Mouse (Mus musculus) forebrain, embryonic 13.5 days (tissue): Measurements from ENCODE around the gene Ndufv1. TPM values are rescaled to one million over a fixed set of nuclear protein-coding genes. Genes with fewer than 3 reads are reported as not detected.
"Not testable (repeated sequence)": the region's sequence is repeated elsewhere in the genome, so short reads cannot be mapped to it uniquely, and the experiment has no call there.

Experiments
- ATAC-seq: fragments of 200-750 bp; cut with Nextera tagmentation; 2 replicates; pipeline ENCODE4 v1.8.0; 2017
- H3K27ac ChIP-seq: fragments of 300-500 bp; sonication (generic); 2 replicates; pipeline ENCODE4 v1.5.1; 2015; ENCODE audit warnings: inconsistent platforms, mild to moderate bottlenecking, moderate library complexity
- H3K27me3 ChIP-seq: fragments of 300-500 bp; sonication (generic); 2 replicates; pipeline ENCODE4 v1.6.1; 2015; ENCODE audit warnings: mild to moderate bottlenecking, inconsistent platforms
- H3K36me3 ChIP-seq: fragments of 300-500 bp; sonication (generic); 2 replicates; pipeline ENCODE4 v1.6.1; 2015; ENCODE audit warnings: mild to moderate bottlenecking, inconsistent platforms; ENCODE audit not compliant: poor library complexity, severe bottlenecking
- H3K4me1 ChIP-seq: fragments of 300-500 bp; sonication (generic); 2 replicates; pipeline ENCODE4 v1.6.1; 2015; ENCODE audit warnings: inconsistent platforms
- H3K4me2 ChIP-seq: fragments of 300-500 bp; sonication (generic); 2 replicates; pipeline ENCODE4 v1.6.1; 2015; ENCODE audit warnings: inconsistent platforms, mild to moderate bottlenecking, moderate library complexity
- H3K4me3 ChIP-seq: fragments of 300-500 bp; sonication (generic); 2 replicates; pipeline ENCODE4 v1.5.1; 2015; ENCODE audit warnings: mild to moderate bottlenecking, inconsistent platforms
- H3K9ac ChIP-seq: fragments of 300-500 bp; sonication (generic); 2 replicates; pipeline ENCODE4 v1.6.1; 2015; ENCODE audit warnings: mild to moderate bottlenecking, inconsistent platforms
- H3K9me3 ChIP-seq: fragments of 300-500 bp; sonication (generic); replicated peaks from 2 replicates; pipeline ENCODE4 v1.6.1; 2016; ENCODE audit warnings: inconsistent platforms
- WGBS: fragments of 180-500 bp; shearing (Covaris S2); methylation state at CpG from one replicate; pipeline ENCODE4 v1.1.7; 2015; 5-methylcytosine and 5-hydroxymethylcytosine counted together
- polyA plus RNA-seq: library from polyadenylated mRNA; unstranded; fragments of >200 nt; fragmentation: Nextera tagmentation; extraction: Ambion mirVana; gene quantifications from 2 replicates; pipeline ENCODE4 v1.2.1, GENCODE M21; 2015

The Ndufv1 gene
- polyA plus RNA-seq = 202 and 216 TPM in 2 replicates

GRCm38 (mm10) chr19:4012432-4013022, at the start of gene Ndufv1:
TSS of gene Ndufv1 (minus strand) at chr19:4012806.
- Histone ChIP-seq H3K9ac (peak within 1 kb of the TSS; percentile 80), H3K36me3 (peaks cover 30% of the 10 kb centered on the region), H3K4me3 (peak within 1 kb of the TSS; percentile 80), H3K9me3 (no peaks in the 10 kb centered on the region), H3K4me2 (peak within 1 kb of the TSS; percentile 79), H3K27me3 (no peaks in the 10 kb centered on the region), H3K27ac (peak within 1 kb of the TSS; percentile 48), H3K4me1 (peaks cover 13% of the 10 kb centered on the region)
- WGBS = under 1% methylated on average over 45 of the region's 45 CpGs
- peak; percentile 100 for ATAC-seq

GRCm38 (mm10) chr19:4060899-4061465, 48.4 kb upstream of the Ndufv1 start:
- no peak overlapping the region for H3K27ac ChIP-seq
- no peak overlapping the region for H3K4me3 ChIP-seq
- H3K9ac ChIP-seq = no peak overlapping the region
- H3K4me1 ChIP-seq = no peaks in the 10 kb centered on the region
- WGBS = 86% methylated on average over 6 of the region's 6 CpGs
- no peaks in the 10 kb centered on the region for H3K9me3 ChIP-seq
- no peaks in the 10 kb centered on the region for H3K36me3 ChIP-seq
- ATAC-seq = no peak
- H3K27me3 ChIP-seq = no peaks in the 10 kb centered on the region
- no peak overlapping the region for H3K4me2 ChIP-seq

GRCm38 (mm10) chr19:4060044-4060898, 47.7 kb upstream of the Ndufv1 start:
- not testable (repeated sequence) for H3K9me3 ChIP-seq, H3K36me3 ChIP-seq, ATAC-seq, H3K27me3 ChIP-seq, H3K4me3 ChIP-seq, H3K27ac ChIP-seq, H3K9ac ChIP-seq, H3K4me2 ChIP-seq, H3K4me1 ChIP-seq
- WGBS = 89% methylated on average over 8 of the region's 8 CpGs

GRCm38 (mm10) chr19:4059069-4059740, 46.6 kb upstream of the Ndufv1 start, which contains the start of gene Gstp3:
TSS of gene Gstp3 (minus strand) at chr19:4059569.
- no peaks in the 10 kb centered on the region for H3K9me3 ChIP-seq
- H3K27ac ChIP-seq = no peak within 1 kb of the TSS
- H3K27me3 ChIP-seq = no peaks in the 10 kb centered on the region
- no peaks in the 10 kb centered on the region for H3K4me1 ChIP-seq
- H3K36me3 ChIP-seq = no peaks in the 10 kb centered on the region
- no peak within 1 kb of the TSS for H3K9ac ChIP-seq
- no peak within 1 kb of the TSS for H3K4me2 ChIP-seq
- no peak within 1 kb of the TSS for H3K4me3 ChIP-seq
- no peak for ATAC-seq
- 85% methylated on average over 15 of the region's 15 CpGs for WGBS

- no peak for ATAC-seq
- no peak overlapping the region for H3K4me2 ChIP-seq
- H3K36me3 ChIP-seq = no peaks in the 10 kb centered on the region
- no peaks in the 10 kb centered on the region for H3K9me3 ChIP-seq
- H3K4me3 ChIP-seq = no peak overlapping the region
- H3K27ac ChIP-seq = no peak overlapping the region
- 86% methylated on average over 5 of the region's 5 CpGs for WGBS
- H3K9ac ChIP-seq = no peak overlapping the region
- H3K4me1 ChIP-seq = no peaks in the 10 kb centered on the region
- H3K27me3 ChIP-seq = no peaks in the 10 kb centered on the region
Measured at GRCm38 (mm10) chr19:4058581-4058980, 46.0 kb upstream of the Ndufv1 start.

- no peaks in the 10 kb centered on the region for H3K36me3 ChIP-seq
- ATAC-seq = no peak
- no peak overlapping the region for H3K9ac ChIP-seq
- H3K4me2 ChIP-seq = no peak overlapping the region
- H3K27me3 ChIP-seq = no peaks in the 10 kb centered on the region
- no peak overlapping the region for H3K27ac ChIP-seq
- no peaks in the 10 kb centered on the region for H3K9me3 ChIP-seq
- 90% methylated on average over 7 of the region's 7 CpGs for WGBS
- no peaks in the 10 kb centered on the region for H3K4me1 ChIP-seq
- H3K4me3 ChIP-seq = no peak overlapping the region
Measured at GRCm38 (mm10) chr19:4057962-4058361, 45.4 kb upstream of the Ndufv1 start.

- no peaks in the 10 kb centered on the region for H3K9me3 ChIP-seq
- WGBS = 88% methylated on average over 13 of the region's 13 CpGs
- no peak overlapping the region for H3K4me2 ChIP-seq
- no peak for ATAC-seq
- no peaks in the 10 kb centered on the region for H3K27me3 ChIP-seq
- no peaks in the 10 kb centered on the region for H3K4me1 ChIP-seq
- no peak overlapping the region for H3K27ac ChIP-seq
- no peak overlapping the region for H3K4me3 ChIP-seq
- H3K9ac ChIP-seq = no peak overlapping the region
- H3K36me3 ChIP-seq = no peaks in the 10 kb centered on the region
Measured at GRCm38 (mm10) chr19:4057389-4057788, 44.8 kb upstream of the Ndufv1 start.

- H3K4me1 ChIP-seq = no peaks in the 10 kb centered on the region
- no peak for ATAC-seq
- H3K36me3 ChIP-seq = no peaks in the 10 kb centered on the region
- no peaks in the 10 kb centered on the region for H3K27me3 ChIP-seq
- WGBS = 38% methylated on average over 4 of the region's 4 CpGs
- no peak overlapping the region for H3K9ac ChIP-seq
- no peaks in the 10 kb centered on the region for H3K9me3 ChIP-seq
- no peak overlapping the region for H3K4me3 ChIP-seq
- no peak overlapping the region for H3K27ac ChIP-seq
- no peak overlapping the region for H3K4me2 ChIP-seq
Measured at GRCm38 (mm10) chr19:4056727-4057126, 44.1 kb upstream of the Ndufv1 start.

- Histone ChIP-seq H3K4me1 (no peaks in the 10 kb centered on the region), H3K9ac (no peak overlapping the region), H3K4me2 (no peak overlapping the region), H3K9me3 (peaks cover 2% of the 10 kb centered on the region; the same call in 1 of the 2 replicates), H3K27me3 (no peaks in the 10 kb centered on the region), H3K4me3 (no peak overlapping the region), H3K36me3 (no peaks in the 10 kb centered on the region), H3K27ac (no peak overlapping the region)
- WGBS = 66% methylated on average over 15 of the region's 15 CpGs
- ATAC-seq = no peak
Measured at GRCm38 (mm10) chr19:4055947-4056693, 43.5 kb upstream of the Ndufv1 start.

- WGBS = 73% methylated on average over 8 of the region's 8 CpGs
- H3K9me3 ChIP-seq = peaks cover 5% of the 10 kb centered on the region; the same call in 1 of the 2 replicates
- no peaks in the 10 kb centered on the region for H3K4me1 ChIP-seq
- H3K4me3 ChIP-seq = no peak overlapping the region
- no peak overlapping the region for H3K27ac ChIP-seq
- H3K4me2 ChIP-seq = no peak overlapping the region
- no peaks in the 10 kb centered on the region for H3K27me3 ChIP-seq
- ATAC-seq = no peak
- H3K36me3 ChIP-seq = no peaks in the 10 kb centered on the region
- H3K9ac ChIP-seq = no peak overlapping the region
Measured at GRCm38 (mm10) chr19:4055216-4055946, 42.8 kb upstream of the Ndufv1 start.

GRCm38 (mm10) chr19:4054613-4055012, 42.0 kb upstream of the Ndufv1 start:
- WGBS = 87% methylated on average over 5 of the region's 5 CpGs

More at GRCm38 (mm10) chr19:4054613-4055012, 42.0 kb upstream of the Ndufv1 start:
- Histone ChIP-seq H3K27me3 (no peaks in the 10 kb centered on the region), H3K4me1 (no peaks in the 10 kb centered on the region), H3K27ac (no peak overlapping the region), H3K9ac (no peak overlapping the region), H3K4me3 (no peak overlapping the region), H3K9me3 (peaks cover 5% of the 10 kb centered on the region; the same call in 1 of the 2 replicates), H3K36me3 (no peaks in the 10 kb centered on the region), H3K4me2 (no peak overlapping the region)
- no peak for ATAC-seq
